ENCODE assay signal across 19 mouse cellular contexts in genomic region chr16:22471728-22472127, GRCm38 (mm10). TPM values are rescaled to one million over a fixed set of nuclear protein-coding genes. Genes with fewer than 3 reads are reported as not detected.
DNase-seq lines count a peak whose midpoint lies in the region; ATAC-seq and TF ChIP-seq lines count a peak whose summit lies in the region.
"Had no signal": no experiment of that assay in that cellular context is flagged by ENCODE, and none has a peak within 500 bp of the region (broad histone marks: within the 10 kb centered on the region; RNA-seq: fewer than 3 reads in every experiment).

No protein-coding gene starts in this region.

- 38% methylated on average over 2 of the region's 2 CpGs for WGBS in kidney, adult 2 months
- 70% methylated on average over 2 of the region's 2 CpGs for WGBS in kidney, embryonic 16.5 days
- WGBS in kidney, postnatal 0 days, result 52% methylated on average over 2 of the region's 2 CpGs
- WGBS in hindbrain, embryonic 12.5 days, result 94% methylated on average over 2 of the region's 2 CpGs

- no peak overlapping the region for H3K27ac ChIP-seq in kidney, adult 2 months (ENCODE audit: insufficient read depth, low read depth, low read length)
- H3K27ac ChIP-seq in kidney, embryonic 16.5 days (ENCODE audit: low read length), result no peak overlapping the region
- H3K27ac ChIP-seq in kidney, postnatal 0 days, result no peak overlapping the region
- H3K27ac ChIP-seq in hindbrain, embryonic 12.5 days, result no peak overlapping the region
- H3K27ac ChIP-seq: embryonic facial prominence, embryonic 12.5 days; heart, adult 2 months; heart, embryonic 13.5 days had no signal

- no peak for ATAC-seq in kidney, embryonic 16.5 days (ENCODE audit: low FRiP score, low TSS enrichment)
- ATAC-seq in common myeloid progenitor, adult 5-6 weeks (replicated peaks; ENCODE audit: low read depth, poor library complexity, severe bottlenecking), result peak; percentile 45; the same call in 1 of the 2 replicates
- ATAC-seq in kidney, postnatal 0 days (replicated peaks; ENCODE audit: low FRiP score, low read depth), result no peak; the same call in 1 of the 2 replicates
- no peak for ATAC-seq in hindbrain, embryonic 12.5 days (ENCODE audit: low FRiP score)
- ATAC-seq: forebrain, embryonic 16.5 days had no signal

- DNase-seq in kidney, adult 2 months, result peak; percentile 72
- peak; percentile 22 for DNase-seq in kidney, postnatal 0 days (ENCODE audit: low spot score)
- peak; percentile 69 to 74 for DNase-seq in kidney, postnatal 36 days
- no peak for DNase-seq in thymus, postnatal 4 days
- DNase-seq in lung, postnatal 36 days, result no peak
- DNase-seq: adrenal gland, adult 8-10 months; adrenal gland, postnatal 36 days; cerebellum, adult 11 months; cerebellum, adult 8-10 months; cerebellum, postnatal 14 days; gastrocnemius, postnatal 14 days; heart, adult 2 months; heart, postnatal 36 days had no signal

- no peak for TF ChIP-seq CTCF in kidney, adult 2 months (conservative IDR thresholded peaks at IDR 0.05; ENCODE audit: insufficient read depth, insufficient read length, low read depth, low read length)
- no peak for TF ChIP-seq CTCF in kidney, postnatal 0 days (IDR thresholded peaks at IDR 0.05; ENCODE audit: low read depth)

- H3K9me3 ChIP-seq in kidney, embryonic 16.5 days (ENCODE audit: low read length), result no peaks in the 10 kb centered on the region
- no peaks in the 10 kb centered on the region for H3K9me3 ChIP-seq in kidney, postnatal 0 days (replicated peaks; ENCODE audit: low read length)
- no peaks in the 10 kb centered on the region for H3K9me3 ChIP-seq in hindbrain, embryonic 12.5 days (replicated peaks)
- H3K9me3 ChIP-seq: embryonic facial prominence, embryonic 12.5 days had no signal

- no peak overlapping the region for H3K4me2 ChIP-seq in kidney, embryonic 16.5 days (replicated peaks; ENCODE audit: low read depth, low read length)
- H3K4me2 ChIP-seq in kidney, postnatal 0 days (ENCODE audit: low read length), result no peak overlapping the region
- no peak overlapping the region for H3K4me2 ChIP-seq in hindbrain, embryonic 12.5 days (replicated peaks)
- H3K4me2 ChIP-seq: embryonic facial prominence, embryonic 12.5 days; heart, embryonic 13.5 days had no signal

- no peak overlapping the region for H3K9ac ChIP-seq in kidney, embryonic 16.5 days (replicated peaks; ENCODE audit: low read length)
- H3K9ac ChIP-seq in kidney, postnatal 0 days (ENCODE audit: low read depth, low read length), result no peak overlapping the region
- H3K9ac ChIP-seq in hindbrain, embryonic 12.5 days, result no peak overlapping the region
- H3K9ac ChIP-seq: embryonic facial prominence, embryonic 12.5 days; heart, embryonic 13.5 days had no signal

- no peaks in the 10 kb centered on the region for H3K36me3 ChIP-seq in kidney, adult 2 months (ENCODE audit: control insufficient read depth, insufficient read depth, low read length)
- H3K36me3 ChIP-seq in kidney, embryonic 16.5 days (ENCODE audit: insufficient read depth, low read length), result no peaks in the 10 kb centered on the region
- no peaks in the 10 kb centered on the region for H3K36me3 ChIP-seq in kidney, postnatal 0 days (ENCODE audit: insufficient read depth, low read length)
- no peaks in the 10 kb centered on the region for H3K36me3 ChIP-seq in hindbrain, embryonic 12.5 days
- H3K36me3 ChIP-seq: embryonic facial prominence, embryonic 12.5 days; heart, embryonic 13.5 days had no signal

- no peak overlapping the region for H3K4me3 ChIP-seq in kidney, adult 2 months (ENCODE audit: insufficient read depth, low read depth, low read length)
- no peak overlapping the region for H3K4me3 ChIP-seq in kidney, embryonic 16.5 days (ENCODE audit: low read length)
- H3K4me3 ChIP-seq in kidney, postnatal 0 days (replicated peaks; ENCODE audit: low read depth, low read length), result no peak overlapping the region
- no peak overlapping the region for H3K4me3 ChIP-seq in hindbrain, embryonic 12.5 days
- H3K4me3 ChIP-seq: embryonic facial prominence, embryonic 12.5 days; heart, adult 2 months; heart, embryonic 13.5 days had no signal

- H3K4me1 ChIP-seq in kidney, adult 2 months (ENCODE audit: control insufficient read depth, insufficient read depth, low read length), result no peaks in the 10 kb centered on the region; the same call in 1 of the 2 replicates
- H3K4me1 ChIP-seq in kidney, embryonic 16.5 days (ENCODE audit: insufficient read depth, low read length), result peaks cover 5% of the 10 kb centered on the region; the same call in 1 of the 2 replicates
- H3K4me1 ChIP-seq in kidney, postnatal 0 days (replicated peaks; ENCODE audit: insufficient read depth, low read length), result no peaks in the 10 kb centered on the region
- H3K4me1 ChIP-seq in hindbrain, embryonic 12.5 days, result no peaks in the 10 kb centered on the region
- H3K4me1 ChIP-seq: embryonic facial prominence, embryonic 12.5 days had no signal

- no peak for TF ChIP-seq POLR2A in kidney, adult 2 months (IDR thresholded peaks at IDR 0.05; ENCODE audit: low read depth, low read length)

- no peaks in the 10 kb centered on the region for H3K27me3 ChIP-seq in kidney, adult 2 months (replicated peaks; ENCODE audit: control insufficient read depth, insufficient read depth, low read length)
- H3K27me3 ChIP-seq in kidney, embryonic 16.5 days (ENCODE audit: insufficient read depth, low read length), result no peaks in the 10 kb centered on the region
- H3K27me3 ChIP-seq in kidney, postnatal 0 days (ENCODE audit: insufficient read depth, low read length), result no peaks in the 10 kb centered on the region
- no peaks in the 10 kb centered on the region for H3K27me3 ChIP-seq in hindbrain, embryonic 12.5 days
- H3K27me3 ChIP-seq: embryonic facial prominence, embryonic 12.5 days; heart, embryonic 13.5 days had no signal

RNA-seq across cellular contexts. Expression of gene Etv5, which starts 32.2 kb away (rescaled TPM):
- polyA plus RNA-seq in kidney, adult 2 months (2012; rRNA removed), result 16.2 and 19.7 TPM in 2 replicates
- polyA plus RNA-seq in kidney, embryonic 16.5 days (2015; fragmentation: Nextera tagmentation; extraction: Ambion mirVana), result 59.9 and 64.6 TPM in 2 replicates
- total RNA-seq in common myeloid progenitor, adult 5-6 weeks (2017), result 3.3 and 4.4 TPM in 2 replicates
- polyA plus RNA-seq in kidney, postnatal 0 days (2015; fragmentation: Nextera tagmentation; extraction: Ambion mirVana), result 45.8 and 46.7 TPM in 2 replicates
- polyA plus RNA-seq in hindbrain, embryonic 12.5 days (2016; fragmentation: Nextera tagmentation; extraction: Ambion mirVana), result 25.4 and 27.3 TPM in 2 replicates

Comparison
In these comparisons a context has a peak if more than half of its experiments do, and no peak if none do; other contexts are left out.
1. DNase-seq: peak in kidney, adult 2 months (single experiment), kidney, postnatal 0 days (single experiment) and kidney, postnatal 36 days (2 of 2); none in thymus, postnatal 4 days (single experiment) and lung, postnatal 36 days (single experiment).